In genomic region chr7:123323388-123323787, GRCm38 (mm10) we compare ENCODE assay signal across 12 mouse cellular contexts. TPM values are rescaled to one million over a fixed set of nuclear protein-coding genes. Genes with fewer than 3 reads are reported as not detected.
DNase-seq lines count a peak whose midpoint lies in the region; ATAC-seq and TF ChIP-seq lines count a peak whose summit lies in the region.
"Had no signal": no experiment of that assay in that cellular context is flagged by ENCODE, and none has a peak within 500 bp of the region (broad histone marks: within the 10 kb centered on the region; RNA-seq: fewer than 3 reads in every experiment).

No protein-coding gene starts in this region.

- DNase-seq in layer of hippocampus, adult 2 months (ENCODE audit: low spot score in 2 of 2), result no peak
- DNase-seq in layer of hippocampus, adult 9-10 months (ENCODE audit: low spot score), result no peak
- DNase-seq in heart, postnatal 4 days, result peak; percentile 58
- peak; percentile 56 to 80 for DNase-seq in lung, postnatal 4 days
- no peak for DNase-seq in kidney, postnatal 25 days
- DNase-seq in cerebellum, postnatal 25 days, result no peak
- DNase-seq: cerebellum, adult 9-11 months; kidney, adult 11 months; kidney, postnatal 14 days had no signal

- peaks cover 18 to 25% of the 10 kb centered on the region in 2 experiments for H3K4me1 ChIP-seq in heart, embryonic 14.5 days (ENCODE audit: control insufficient read depth in 2 of 2, insufficient read depth in 2 of 2, low read length in 2 of 2)
- H3K4me1 ChIP-seq: hindbrain, embryonic 15.5 days had no signal

- no peak overlapping the region for H3K9ac ChIP-seq in heart, embryonic 14.5 days (ENCODE audit: low read length)
- H3K9ac ChIP-seq: hindbrain, embryonic 15.5 days had no signal

- peaks cover 70% of the 10 kb centered on the region for H3K36me3 ChIP-seq in heart, embryonic 14.5 days (ENCODE audit: control insufficient read depth, insufficient read depth, low read length)

- no peak overlapping the region for H3K4me2 ChIP-seq in heart, embryonic 14.5 days (ENCODE audit: low read length)
- H3K4me2 ChIP-seq: hindbrain, embryonic 15.5 days had no signal

- 0 out of 2 replicates have a peak, but pooled peaks have one; percentile 40 for ATAC-seq in heart, embryonic 14.5 days (ENCODE audit: insufficient number of reproducible peaks, insufficient read depth, low FRiP score, low read depth)
- ATAC-seq: forebrain, embryonic 14.5 days had no signal

- H3K4me3 ChIP-seq in layer of hippocampus, adult 2 months, result no peak overlapping the region
- H3K4me3 ChIP-seq in heart, embryonic 14.5 days (ENCODE audit: control insufficient read depth in 1 of 2, insufficient read depth in 1 of 2, low read depth in 1 of 2, low read length in 2 of 2), result no peak overlapping the region
- H3K4me3 ChIP-seq: hindbrain, embryonic 15.5 days had no signal

- H3K9me3 ChIP-seq in heart, embryonic 14.5 days (ENCODE audit: control insufficient read depth, low read length), result no peaks in the 10 kb centered on the region
- H3K9me3 ChIP-seq: hindbrain, embryonic 15.5 days had no signal

- WGBS in heart, embryonic 14.5 days, result 62% methylated on average over 2 of the region's 2 CpGs

- H3K27ac ChIP-seq in layer of hippocampus, adult 2 months, result peak overlapping the region; percentile 43; the same call in 1 of the 2 replicates
- H3K27ac ChIP-seq in heart, embryonic 14.5 days (replicated peaks in 1 of 2; ENCODE audit: control insufficient read depth in 1 of 2, insufficient read depth in 1 of 2, low read depth in 2 of 2, low read length in 2 of 2), result 0 out of 4 replicates have a peak overlapping the region, but pooled peaks of 1 of the 2 experiments have one; percentile 19
- H3K27ac ChIP-seq: hindbrain, embryonic 15.5 days had no signal

- TF ChIP-seq CTCF in layer of hippocampus, adult 2 months (conservative IDR thresholded peaks at IDR 0.05), result no peak

- H3K27me3 ChIP-seq in heart, embryonic 14.5 days (ENCODE audit: control insufficient read depth, insufficient read depth, low read length), result no peaks in the 10 kb centered on the region
- H3K27me3 ChIP-seq: hindbrain, embryonic 15.5 days had no signal

RNA-seq across cellular contexts. Expression of gene Lcmt1, which starts 46.2 kb away (rescaled TPM):
- 10 to 100 TPM; 88.7 to 94.3 TPM for total RNA-seq in layer of hippocampus, adult 2 months (2021)
- polyA plus RNA-seq in heart, embryonic 14.5 days (2014; fragmentation: Nextera tagmentation; extraction: Ambion mirVana), result 39.6 and 40.4 TPM in 2 replicates
- 10 to 100 TPM; 25.9 to 28.8 TPM for total RNA-seq in heart, postnatal 4 days (2021)

RNA-seq across cellular contexts. Expression of gene Arhgap17, which starts 46.3 kb away (rescaled TPM):
- 10 to 100 TPM; 29.0 to 35.2 TPM for total RNA-seq in layer of hippocampus, adult 2 months (2021)
- polyA plus RNA-seq in heart, embryonic 14.5 days (2014; fragmentation: Nextera tagmentation; extraction: Ambion mirVana), result 17.4 and 19.2 TPM in 2 replicates
- 10 to 100 TPM; 20.2 to 22.0 TPM for total RNA-seq in heart, postnatal 4 days (2021)

Comparison
In these comparisons a context has a peak if more than half of its experiments do, and no peak if none do; other contexts are left out.
1. DNase-seq: peak in heart, postnatal 4 days (single experiment) and lung, postnatal 4 days (2 of 2); none in layer of hippocampus, adult 2 months (0 of 2), layer of hippocampus, adult 9-10 months (single experiment), kidney, postnatal 25 days (0 of 2) and cerebellum, postnatal 25 days (0 of 2).